Mouse (Mus musculus): Measurements from ENCODE around the gene Gm815. TPM values are rescaled to one million over a fixed set of nuclear protein-coding genes. Genes with fewer than 3 reads are reported as not detected.

Gene Gm815
- total and polyA plus RNA-seq, 3 experiments: not detected

DNA sequence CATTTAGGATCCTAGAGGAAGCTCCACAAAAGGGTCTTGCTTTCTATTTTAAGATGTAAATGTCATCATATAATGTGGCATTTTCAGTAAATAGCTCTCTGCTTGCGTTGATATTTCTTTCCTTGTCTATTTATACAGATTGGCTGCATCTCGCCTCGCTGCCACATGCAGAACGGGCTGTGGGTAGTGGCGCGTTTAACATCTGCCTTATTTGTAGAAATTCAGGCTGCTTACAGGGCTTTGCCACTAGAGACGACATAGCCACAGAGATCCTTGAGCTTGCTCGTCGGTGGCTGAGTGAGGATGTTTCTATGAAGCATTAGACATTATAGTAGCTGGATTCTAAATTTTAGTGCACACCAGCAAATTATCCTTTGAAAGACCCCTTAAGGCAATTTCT is 2.5 kb downstream of the Gm815 start:
- Histone ChIP-seq H3K4me3 (ENCODE audit: low read depth, low read length) (no peak overlapping the region), H3K9me3 (replicated peaks) (peaks cover 12% of the 10 kb centered on the region), H3K4me1 (ENCODE audit: insufficient read depth, low read depth, low read length) (no peaks in the 10 kb centered on the region), H3K27me3 (ENCODE audit: insufficient read depth, low read length) (no peaks in the 10 kb centered on the region), H3K36me3 (replicated peaks) (no peaks in the 10 kb centered on the region)
- DNase-seq (ENCODE audit: low spot score): no peak
- no peak for ATAC-seq (ENCODE audit: extremely low read depth, insufficient number of reproducible peaks, low FRiP score, poor library complexity, severe bottlenecking)
- TF ChIP-seq GATA1 (IDR thresholded peaks at IDR 0.05; ENCODE audit: borderline replicate concordance, low read length) (no peak), GATA2 (IDR thresholded peaks at IDR 0.05; ENCODE audit: borderline replicate concordance, low read depth, low read length) (no peak)

GRCm38 (mm10) chr19:26891306-26891964 is 5.8 kb downstream of the Gm815 start:
- Histone ChIP-seq H3K4me1 (ENCODE audit: insufficient read depth, low read depth, low read length) (no peaks in the 10 kb centered on the region), H3K9me3 (replicated peaks) (peaks cover 6% of the 10 kb centered on the region), H3K36me3 (replicated peaks) (no peaks in the 10 kb centered on the region), H3K27me3 (ENCODE audit: insufficient read depth, low read length) (no peaks in the 10 kb centered on the region), H3K4me3 (ENCODE audit: low read depth, low read length) (no peak overlapping the region)
- no peak for DNase-seq (ENCODE audit: low spot score)
- ATAC-seq (ENCODE audit: extremely low read depth, insufficient number of reproducible peaks, low FRiP score, poor library complexity, severe bottlenecking): no peak
- TF ChIP-seq POLR2AphosphoS5 (IDR thresholded peaks at IDR 0.05; ENCODE audit: insufficient replicate concordance, low read depth, low read length) (no peak), GATA2 (IDR thresholded peaks at IDR 0.05; ENCODE audit: borderline replicate concordance, low read depth, low read length) (no peak), TAL1 (conservative IDR thresholded peaks at IDR 0.05; ENCODE audit: low read depth, low read length) (no peak), CTCF (IDR thresholded peaks at IDR 0.05; ENCODE audit: low read depth, low read length) (no peak)

DNA sequence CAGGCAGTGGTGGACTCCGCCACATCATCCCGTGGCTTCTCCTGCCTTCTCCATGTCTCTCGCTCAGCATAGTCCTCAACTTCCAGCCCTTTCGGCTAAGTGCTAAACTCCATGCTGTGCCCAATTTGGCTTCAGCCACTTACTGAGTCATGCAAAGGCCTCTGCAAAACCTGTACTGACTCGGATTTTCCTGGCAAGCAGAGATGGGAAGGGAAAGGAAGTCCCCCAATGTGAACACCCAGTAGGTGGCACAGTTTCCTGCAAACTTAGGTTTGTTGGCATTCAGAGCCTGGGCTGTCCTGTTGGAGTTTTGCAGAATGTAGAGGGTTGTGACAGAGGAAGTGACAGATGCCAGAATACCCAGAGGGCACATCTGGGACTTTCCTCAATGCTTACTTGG is 7.2 kb downstream of the Gm815 start:
- no peak for ATAC-seq (ENCODE audit: extremely low read depth, insufficient number of reproducible peaks, low FRiP score, poor library complexity, severe bottlenecking)

DNA sequence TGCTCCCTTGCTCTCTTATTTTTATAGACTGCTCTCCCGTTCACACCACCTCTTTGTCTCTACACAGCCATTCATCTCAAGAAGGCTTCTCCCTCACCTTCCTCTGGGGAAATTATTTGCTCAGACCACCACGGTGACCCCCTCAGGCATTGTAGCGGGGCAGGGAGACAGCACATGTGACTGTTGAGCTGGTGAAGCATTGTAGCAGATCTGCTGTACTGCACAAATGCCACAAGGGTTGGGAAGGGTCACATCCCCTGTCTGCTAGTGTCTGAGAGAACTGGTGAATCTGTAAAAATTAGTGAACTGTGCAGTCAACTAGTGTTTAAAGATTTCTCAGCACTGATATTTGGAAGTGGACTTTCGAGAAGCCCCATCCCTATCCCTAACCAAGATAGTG is 16.5 kb downstream of the Gm815 start:
- no peak for TF ChIP-seq POLR2AphosphoS5 (IDR thresholded peaks at IDR 0.05; ENCODE audit: insufficient replicate concordance, low read depth, low read length)
- no peak for TF ChIP-seq TAL1 (conservative IDR thresholded peaks at IDR 0.05; ENCODE audit: low read depth, low read length)
- TF ChIP-seq GATA2 (IDR thresholded peaks at IDR 0.05; ENCODE audit: borderline replicate concordance, low read depth, low read length): no peak
- no peak for TF ChIP-seq GATA1 (IDR thresholded peaks at IDR 0.05; ENCODE audit: borderline replicate concordance, low read length)
- H3K4me3 ChIP-seq (ENCODE audit: low read depth, low read length): no peak overlapping the region
- H3K36me3 ChIP-seq (replicated peaks): no peaks in the 10 kb centered on the region
- peaks cover 8% of the 10 kb centered on the region for H3K9me3 ChIP-seq (replicated peaks)
- ATAC-seq (ENCODE audit: extremely low read depth, insufficient number of reproducible peaks, low FRiP score, poor library complexity, severe bottlenecking) (no peak), DNase-seq (ENCODE audit: low spot score) (no peak)
- H3K4me1 ChIP-seq (ENCODE audit: insufficient read depth, low read depth, low read length): no peaks in the 10 kb centered on the region
- H3K27me3 ChIP-seq (ENCODE audit: insufficient read depth, low read length): no peaks in the 10 kb centered on the region

More for the DNA sequence above, 7.2 kb downstream of the Gm815 start:
- Histone ChIP-seq H3K27me3 (ENCODE audit: insufficient read depth, low read length) (no peaks in the 10 kb centered on the region), H3K4me3 (ENCODE audit: low read depth, low read length) (no peak overlapping the region), H3K9me3 (replicated peaks) (peaks cover 3% of the 10 kb centered on the region; the same call in 1 of the 2 replicates), H3K4me1 (ENCODE audit: insufficient read depth, low read depth, low read length) (no peaks in the 10 kb centered on the region), H3K36me3 (replicated peaks) (no peaks in the 10 kb centered on the region)
- DNase-seq (ENCODE audit: low spot score): no peak
- TF ChIP-seq GATA2 (IDR thresholded peaks at IDR 0.05; ENCODE audit: borderline replicate concordance, low read depth, low read length): no peak
- no peak for TF ChIP-seq CTCF (IDR thresholded peaks at IDR 0.05; ENCODE audit: low read depth, low read length)
- no peak for TF ChIP-seq GATA1 (IDR thresholded peaks at IDR 0.05; ENCODE audit: borderline replicate concordance, low read length)
- no peak for TF ChIP-seq TAL1 (conservative IDR thresholded peaks at IDR 0.05; ENCODE audit: low read depth, low read length)
- no peak for TF ChIP-seq POLR2AphosphoS5 (IDR thresholded peaks at IDR 0.05; ENCODE audit: insufficient replicate concordance, low read depth, low read length)

GRCm38 (mm10) chr19:26914245-26914644 is 28.6 kb downstream of the Gm815 start:
- H3K4me1 ChIP-seq (ENCODE audit: insufficient read depth, low read depth, low read length): no peaks in the 10 kb centered on the region
- ATAC-seq (ENCODE audit: extremely low read depth, insufficient number of reproducible peaks, low FRiP score, poor library complexity, severe bottlenecking) (no peak), DNase-seq (ENCODE audit: low spot score) (no peak)
- TF ChIP-seq POLR2AphosphoS5 (IDR thresholded peaks at IDR 0.05; ENCODE audit: insufficient replicate concordance, low read depth, low read length): no peak
- TF ChIP-seq GATA2 (IDR thresholded peaks at IDR 0.05; ENCODE audit: borderline replicate concordance, low read depth, low read length): no peak
- no peak for TF ChIP-seq TAL1 (conservative IDR thresholded peaks at IDR 0.05; ENCODE audit: low read depth, low read length)
- no peak for TF ChIP-seq GATA1 (IDR thresholded peaks at IDR 0.05; ENCODE audit: borderline replicate concordance, low read length)
- no peak for TF ChIP-seq CTCF (IDR thresholded peaks at IDR 0.05; ENCODE audit: low read depth, low read length)
- no peaks in the 10 kb centered on the region for H3K27me3 ChIP-seq (ENCODE audit: insufficient read depth, low read length)
- no peak overlapping the region for H3K4me3 ChIP-seq (ENCODE audit: low read depth, low read length)
- no peaks in the 10 kb centered on the region for H3K36me3 ChIP-seq (replicated peaks)
- no peaks in the 10 kb centered on the region for H3K9me3 ChIP-seq (replicated peaks)

DNA sequence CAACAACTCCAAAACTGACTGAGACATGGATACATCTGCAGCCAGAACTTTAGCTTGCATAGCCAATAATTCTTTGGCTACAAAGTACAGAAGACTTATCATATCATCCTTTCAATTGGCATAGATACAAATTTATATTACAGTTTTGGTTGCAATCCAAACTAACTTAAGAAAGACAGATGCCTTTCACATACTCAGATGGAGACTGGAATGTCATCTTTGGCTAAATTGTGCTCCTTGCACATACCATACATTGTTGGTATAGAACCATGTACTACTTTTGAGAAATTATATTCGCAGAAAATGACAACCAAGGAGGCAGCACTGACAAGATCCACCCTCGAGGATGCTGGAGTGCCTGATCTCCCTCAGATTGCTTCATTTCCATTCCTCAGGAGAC is 35.1 kb downstream of the Gm815 start:
- no peak for DNase-seq (ENCODE audit: low spot score)
- no peak for ATAC-seq (ENCODE audit: extremely low read depth, insufficient number of reproducible peaks, low FRiP score, poor library complexity, severe bottlenecking)
- Histone ChIP-seq H3K9me3 (replicated peaks) (no peaks in the 10 kb centered on the region), H3K4me3 (ENCODE audit: low read depth, low read length) (no peak overlapping the region), H3K27me3 (ENCODE audit: insufficient read depth, low read length) (no peaks in the 10 kb centered on the region; the same call in 1 of the 2 replicates), H3K4me1 (ENCODE audit: insufficient read depth, low read depth, low read length) (no peaks in the 10 kb centered on the region), H3K36me3 (replicated peaks) (no peaks in the 10 kb centered on the region)
- no peak for TF ChIP-seq POLR2AphosphoS5 (IDR thresholded peaks at IDR 0.05; ENCODE audit: insufficient replicate concordance, low read depth, low read length)
- no peak for TF ChIP-seq GATA1 (IDR thresholded peaks at IDR 0.05; ENCODE audit: borderline replicate concordance, low read length)
- TF ChIP-seq GATA2 (IDR thresholded peaks at IDR 0.05; ENCODE audit: borderline replicate concordance, low read depth, low read length): no peak
- no peak for TF ChIP-seq TAL1 (conservative IDR thresholded peaks at IDR 0.05; ENCODE audit: low read depth, low read length)
- TF ChIP-seq CTCF (IDR thresholded peaks at IDR 0.05; ENCODE audit: low read depth, low read length): no peak
